ENCODE assay signal across 8 mouse cellular contexts in the genomic region with DNA sequence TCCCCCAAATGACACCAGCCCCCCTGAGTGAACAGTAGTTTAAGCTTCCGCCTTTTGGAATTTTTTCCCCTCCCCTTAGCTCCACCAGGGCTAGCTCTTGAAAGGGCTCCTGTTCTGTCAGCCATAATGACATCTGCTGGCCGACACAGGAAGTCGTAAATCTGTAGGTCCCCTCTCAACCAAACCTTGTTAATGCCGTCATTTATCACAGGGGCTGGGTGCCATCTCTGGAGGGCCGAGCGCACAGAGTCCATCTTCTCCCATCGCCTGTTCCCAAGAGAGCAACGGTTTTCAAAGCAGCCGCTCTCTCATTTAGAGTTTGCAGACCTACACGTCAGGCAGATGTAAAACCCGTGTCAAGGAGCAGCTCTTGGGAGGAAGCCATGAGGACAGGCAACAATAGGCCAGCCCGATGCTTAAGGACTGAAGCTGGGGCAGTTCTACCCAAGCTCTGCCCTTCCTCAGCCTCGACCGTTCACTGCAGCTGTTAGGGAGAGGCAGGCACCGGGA. TPM values are rescaled to one million over a fixed set of nuclear protein-coding genes. Genes with fewer than 3 reads are reported as not detected.
DNase-seq lines count a peak whose midpoint lies in the region; ATAC-seq and TF ChIP-seq lines count a peak whose summit lies in the region.

No protein-coding gene starts in this region.

- no peaks in the 10 kb centered on the region for H3K27me3 ChIP-seq in kidney, embryonic 15.5 days
- no peaks in the 10 kb centered on the region for H3K27me3 ChIP-seq in midbrain, postnatal 0 days (ENCODE audit: insufficient read depth, low read length)

- ATAC-seq in kidney, embryonic 15.5 days (replicated peaks; ENCODE audit: low FRiP score): peak; percentile 77
- peak; percentile 49; the same call in 1 of the 2 replicates for ATAC-seq in midbrain, postnatal 0 days (ENCODE audit: low FRiP score)

- H3K36me3 ChIP-seq in kidney, embryonic 15.5 days: no peaks in the 10 kb centered on the region
- no peaks in the 10 kb centered on the region for H3K36me3 ChIP-seq in midbrain, postnatal 0 days (ENCODE audit: insufficient read depth, low read length)

- 2% methylated on average over 15 of the region's 15 CpGs for WGBS in kidney, embryonic 15.5 days
- WGBS in midbrain, postnatal 0 days: 39% methylated on average over 15 of the region's 15 CpGs

- H3K27ac ChIP-seq in kidney, embryonic 15.5 days: peak overlapping the region; percentile 81
- H3K27ac ChIP-seq in midbrain, postnatal 0 days (ENCODE audit: low read depth, low read length): no peak overlapping the region

- no peaks in the 10 kb centered on the region for H3K9me3 ChIP-seq in kidney, embryonic 15.5 days (replicated peaks)
- H3K9me3 ChIP-seq in midbrain, postnatal 0 days (ENCODE audit: low read length): no peaks in the 10 kb centered on the region

- H3K4me1 ChIP-seq in kidney, embryonic 15.5 days: peaks cover 28% of the 10 kb centered on the region
- no peaks in the 10 kb centered on the region for H3K4me1 ChIP-seq in midbrain, postnatal 0 days (ENCODE audit: insufficient read depth, low read length)

- peak overlapping the region; percentile 29 for H3K4me3 ChIP-seq in kidney, embryonic 15.5 days (replicated peaks)
- H3K4me3 ChIP-seq in midbrain, postnatal 0 days (ENCODE audit: low read depth, low read length): no peak overlapping the region

- DNase-seq in adrenal gland, postnatal 10 days: peak; percentile 36
- no peak for DNase-seq in adrenal gland, postnatal 4 days (ENCODE audit: low spot score in 2 of 2)
- peak; percentile 9 for DNase-seq in right cerebral cortex, adult 18-20 months
- DNase-seq in right cerebral cortex, postnatal 14 days: no peak
- peak; percentile 76 for DNase-seq in midbrain, postnatal 0 days (ENCODE audit: low spot score)
- no peak for DNase-seq in urinary bladder, postnatal 10 days (ENCODE audit: low spot score)
- DNase-seq in right cerebral cortex, postnatal 25 days: no peak

- peak; percentile 81 for TF ChIP-seq CTCF in midbrain, postnatal 0 days (IDR thresholded peaks at IDR 0.05)

- H3K9ac ChIP-seq in kidney, embryonic 15.5 days: peak overlapping the region; percentile 16; the same call in 1 of the 2 replicates
- no peak overlapping the region for H3K9ac ChIP-seq in midbrain, postnatal 0 days (replicated peaks; ENCODE audit: low read length, poor library complexity, severe bottlenecking)

- H3K4me2 ChIP-seq in kidney, embryonic 15.5 days: peak overlapping the region; percentile 67
- H3K4me2 ChIP-seq in midbrain, postnatal 0 days (ENCODE audit: low read depth, low read length, poor library complexity, severe bottlenecking): peak overlapping the region; percentile 18; the same call in 1 of the 2 replicates

RNA-seq across cellular contexts. Expression of gene Tshz2, which starts 11.6 kb away (rescaled TPM):
- 10 to 100 TPM; 44.7 to 45.4 TPM for total RNA-seq in adrenal gland, postnatal 10 days (2021)
- 10 to 100 TPM; 68.4 to 69.6 TPM for total RNA-seq in adrenal gland, postnatal 4 days (2021)
- 14.5 and 17.8 TPM in 2 replicates for polyA plus RNA-seq in kidney, embryonic 15.5 days (2015; fragmentation: Nextera tagmentation; extraction: Ambion mirVana)
- total RNA-seq in midbrain, postnatal 0 days (2014; rRNA removed): 37.2 and 40.8 TPM in 2 replicates
- polyA plus RNA-seq in midbrain, postnatal 0 days (2015; fragmentation: Nextera tagmentation; extraction: Ambion mirVana): 19.6 and 26.4 TPM in 2 replicates

RNA-seq across cellular contexts. Expression of gene Gm11011, which starts 33.7 kb away (rescaled TPM):
- total RNA-seq in adrenal gland, postnatal 10 days (2021): not detected
- total RNA-seq in adrenal gland, postnatal 4 days (2021): not detected
- not detected in 2 replicates for polyA plus RNA-seq in kidney, embryonic 15.5 days (2015; fragmentation: Nextera tagmentation; extraction: Ambion mirVana)
- total RNA-seq in midbrain, postnatal 0 days (2014; rRNA removed): not detected in 2 replicates
- not detected in 2 replicates for polyA plus RNA-seq in midbrain, postnatal 0 days (2015; fragmentation: Nextera tagmentation; extraction: Ambion mirVana)

Comparison
In these comparisons a context has a peak if more than half of its experiments do, and no peak if none do; other contexts are left out.
1. DNase-seq: peak in adrenal gland, postnatal 10 days (single experiment), right cerebral cortex, adult 18-20 months (single experiment) and midbrain, postnatal 0 days (single experiment); none in adrenal gland, postnatal 4 days (0 of 2), right cerebral cortex, postnatal 14 days (single experiment), urinary bladder, postnatal 10 days (single experiment) and right cerebral cortex, postnatal 25 days (single experiment).